Mouse (Mus musculus) heart, embryonic 12.5 days (tissue): ENCODE data around the gene Hapln1. TPM values are rescaled to one million over a fixed set of nuclear protein-coding genes. Genes with fewer than 3 reads are reported as not detected.

Experiments
- ATAC-seq: fragments of 200-750 bp; cut with Nextera tagmentation; 2 replicates; pipeline ENCODE4 v1.8.0; 2017; ENCODE audit warnings: moderate TSS enrichment, moderate library complexity; ENCODE audit not compliant: insufficient number of reproducible peaks, low FRiP score
- H3K27ac ChIP-seq: fragments of 300-500 bp; sonication (generic); 2 replicates; pipeline ENCODE4 v1.5.1; 2016; ENCODE audit warnings: mild to moderate bottlenecking, moderate library complexity; ENCODE audit not compliant: poor library complexity, severe bottlenecking
- H3K27me3 ChIP-seq: fragments of 300-500 bp; sonication (generic); replicated peaks from 2 replicates; pipeline ENCODE4 v1.6.1; 2016; ENCODE audit warnings: mild to moderate bottlenecking, moderate library complexity
- H3K36me3 ChIP-seq: fragments of 300-500 bp; sonication (generic); 2 replicates; pipeline ENCODE4 v1.6.1; 2016; ENCODE audit warnings: mild to moderate bottlenecking, moderate library complexity
- H3K4me1 ChIP-seq: fragments of 300-500 bp; sonication (generic); replicated peaks from 2 replicates; pipeline ENCODE4 v1.6.1; 2016; ENCODE audit warnings: mild to moderate bottlenecking
- H3K4me2 ChIP-seq: fragments of 300-500 bp; sonication (generic); 2 replicates; pipeline ENCODE4 v1.6.1; 2016; ENCODE audit warnings: mild to moderate bottlenecking, moderate library complexity
- H3K4me3 ChIP-seq: fragments of 300-500 bp; sonication (generic); 2 replicates; pipeline ENCODE4 v1.5.1; 2016; ENCODE audit warnings: mild to moderate bottlenecking
- H3K9ac ChIP-seq: fragments of 300-500 bp; sonication (generic); 2 replicates; pipeline ENCODE4 v1.6.1; 2016; ENCODE audit warnings: mild to moderate bottlenecking, moderate library complexity
- H3K9me3 ChIP-seq: fragments of 300-500 bp; sonication (generic); replicated peaks from 2 replicates; pipeline ENCODE4 v1.6.1; 2016; ENCODE audit warnings: mild to moderate bottlenecking, moderate library complexity
- WGBS: fragments of 180-500 bp; shearing (Covaris S2); methylation state at CpG from one replicate; pipeline ENCODE4 v1.1.7; 2016; 5-methylcytosine and 5-hydroxymethylcytosine counted together
- polyA plus RNA-seq: library from polyadenylated mRNA; unstranded; fragments of >200 nt; fragmentation: Nextera tagmentation; extraction: Ambion mirVana; gene quantifications from 2 replicates; pipeline ENCODE4 v1.2.1, GENCODE M21; 2016

Hapln1 gene
- polyA plus RNA-seq, 1 experiment from 2014 or later, result 43.8 TPM

DNA sequence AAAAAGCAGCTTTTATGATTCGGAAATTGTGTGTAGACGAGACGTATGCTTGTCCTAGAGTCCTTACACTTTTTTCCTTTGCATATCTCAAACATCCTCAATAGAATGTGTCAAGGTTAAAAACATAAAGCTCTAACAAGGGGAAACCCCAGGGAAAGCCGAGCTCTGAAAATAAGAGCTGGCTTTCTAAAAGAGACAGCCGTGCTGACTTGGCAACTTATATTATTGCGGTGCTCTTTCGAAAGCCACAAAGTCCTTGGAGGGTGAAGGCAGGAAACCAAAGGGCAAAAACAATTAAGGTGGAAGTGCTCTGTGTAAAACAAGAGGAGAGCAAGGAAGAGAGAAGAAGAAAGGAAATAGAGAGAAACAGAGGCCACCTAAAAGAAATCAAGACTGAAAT lies 60.9 kb downstream of the Hapln1 start:
- Histone ChIP-seq H3K27ac (no peak overlapping the region), H3K9ac (no peak overlapping the region), H3K4me3 (no peak overlapping the region), H3K27me3 (no peaks in the 10 kb centered on the region), H3K4me2 (no peak overlapping the region), H3K9me3 (no peaks in the 10 kb centered on the region), H3K36me3 (no peaks in the 10 kb centered on the region), H3K4me1 (no peaks in the 10 kb centered on the region)
- no peak for ATAC-seq
- 67% methylated on average over 7 of the region's 7 CpGs for WGBS

DNA sequence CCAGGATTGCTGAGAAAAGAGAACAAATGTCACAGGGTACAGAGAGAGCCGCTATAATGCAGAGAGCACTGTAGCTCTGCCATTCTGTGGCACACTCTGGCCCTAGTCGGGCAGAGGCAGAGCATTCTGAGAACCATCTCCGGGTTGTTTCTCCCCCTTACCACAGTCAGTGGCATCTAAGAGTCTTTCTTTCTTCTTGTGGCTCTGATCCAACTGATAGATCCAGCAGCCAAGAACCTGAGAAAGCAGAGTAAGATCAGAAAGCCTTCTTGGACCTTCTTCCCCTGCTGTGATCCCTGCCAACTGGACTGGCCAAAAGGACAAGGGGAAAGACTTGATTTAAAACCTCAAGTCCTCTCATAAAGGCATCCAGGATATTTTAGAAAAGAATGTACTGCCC lies 63.7 kb downstream of the Hapln1 start:
- H3K4me1 ChIP-seq, result no peaks in the 10 kb centered on the region
- H3K4me3 ChIP-seq, result no peak overlapping the region
- no peak overlapping the region for H3K27ac ChIP-seq
- no peaks in the 10 kb centered on the region for H3K36me3 ChIP-seq
- H3K27me3 ChIP-seq, result no peaks in the 10 kb centered on the region
- no peaks in the 10 kb centered on the region for H3K9me3 ChIP-seq
- no peak overlapping the region for H3K9ac ChIP-seq
- no peak for ATAC-seq
- WGBS, result 78% methylated on average over 3 of the region's 3 CpGs
- no peak overlapping the region for H3K4me2 ChIP-seq

DNA sequence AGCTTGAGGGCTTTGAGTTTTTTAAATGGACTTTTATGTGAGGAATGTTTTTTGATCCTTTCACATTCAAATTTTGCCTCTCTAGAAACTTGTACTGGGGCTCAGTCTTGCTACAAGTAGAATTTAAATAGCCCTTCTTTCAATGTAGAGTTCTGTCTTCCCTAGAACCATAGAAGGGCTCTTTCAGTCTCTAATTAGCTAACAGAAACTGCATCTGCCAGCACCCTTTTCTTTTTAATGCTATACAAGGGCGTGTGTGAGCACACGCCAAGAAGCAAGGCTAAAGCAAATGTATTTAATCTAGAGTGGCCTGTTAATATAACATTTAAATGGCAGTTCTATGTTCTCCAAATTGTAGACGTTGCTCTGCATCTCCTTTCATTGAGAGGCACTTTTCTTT lies 67.8 kb downstream of the Hapln1 start:
- no peak overlapping the region for H3K9ac ChIP-seq
- no peaks in the 10 kb centered on the region for H3K4me1 ChIP-seq
- ATAC-seq, result no peak
- no peak overlapping the region for H3K27ac ChIP-seq
- no peaks in the 10 kb centered on the region for H3K36me3 ChIP-seq
- no peaks in the 10 kb centered on the region for H3K9me3 ChIP-seq
- WGBS, result 79% methylated on average over 3 of the region's 3 CpGs
- no peak overlapping the region for H3K4me3 ChIP-seq
- H3K27me3 ChIP-seq, result no peaks in the 10 kb centered on the region
- H3K4me2 ChIP-seq, result no peak overlapping the region

DNA sequence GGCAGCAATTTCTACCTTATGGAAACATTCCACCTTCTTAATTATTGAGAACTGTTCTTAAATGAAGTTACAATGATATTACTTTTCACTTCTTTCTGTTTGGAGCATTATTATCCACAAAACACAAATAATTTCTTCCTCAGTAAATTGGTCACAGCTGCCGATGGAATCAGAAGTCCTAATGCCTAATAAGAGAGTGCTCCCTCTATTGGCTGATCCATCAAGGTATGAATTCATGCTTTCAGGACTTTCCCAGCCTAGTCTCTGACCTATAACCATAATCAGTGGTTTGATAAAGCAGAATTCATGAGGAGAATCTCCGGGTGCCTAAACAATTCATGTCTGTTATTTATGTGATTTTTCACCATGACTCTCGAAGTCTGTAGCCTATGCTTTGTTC lies 79.5 kb downstream of the Hapln1 start:
- Histone ChIP-seq H3K4me2 (no peak overlapping the region), H3K4me1 (no peaks in the 10 kb centered on the region), H3K27ac (no peak overlapping the region), H3K36me3 (no peaks in the 10 kb centered on the region; the same call in 1 of the 2 replicates), H3K27me3 (no peaks in the 10 kb centered on the region), H3K9me3 (no peaks in the 10 kb centered on the region), H3K9ac (no peak overlapping the region), H3K4me3 (no peak overlapping the region)
- WGBS, result 77% methylated on average over 3 of the region's 3 CpGs
- no peak for ATAC-seq

DNA sequence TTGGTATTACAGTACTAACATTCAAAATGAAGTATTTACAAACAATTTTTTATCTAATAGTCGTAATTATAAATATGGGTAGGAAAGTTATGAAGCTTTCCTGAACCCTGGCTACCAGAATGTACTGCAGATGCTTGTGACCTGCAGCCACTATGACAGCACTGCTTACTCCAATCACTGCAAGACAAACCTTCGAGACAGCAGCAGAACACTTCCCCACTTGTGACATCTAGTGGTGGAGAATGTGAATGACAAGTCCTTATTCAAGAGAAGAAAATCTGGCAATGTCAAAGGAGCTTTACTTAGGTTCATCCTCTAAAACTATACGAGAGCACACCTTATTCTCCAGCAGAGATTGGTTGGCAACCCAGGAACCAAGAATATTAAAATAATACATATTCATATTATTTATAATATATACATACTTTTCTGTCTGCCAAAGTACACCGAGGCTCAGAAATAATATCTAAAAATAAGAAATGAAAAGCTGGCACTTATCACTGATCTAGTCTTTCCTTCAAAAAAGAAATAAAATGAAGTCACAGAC lies 94.6 kb downstream of the Hapln1 start:
- 28% methylated on average over 4 of the region's 4 CpGs for WGBS
- Histone ChIP-seq H3K27ac (no peak overlapping the region), H3K27me3 (no peaks in the 10 kb centered on the region), H3K9ac (no peak overlapping the region), H3K4me1 (no peaks in the 10 kb centered on the region), H3K36me3 (no peaks in the 10 kb centered on the region), H3K4me3 (no peak overlapping the region), H3K9me3 (no peaks in the 10 kb centered on the region), H3K4me2 (no peak overlapping the region)
- ATAC-seq, result no peak

DNA sequence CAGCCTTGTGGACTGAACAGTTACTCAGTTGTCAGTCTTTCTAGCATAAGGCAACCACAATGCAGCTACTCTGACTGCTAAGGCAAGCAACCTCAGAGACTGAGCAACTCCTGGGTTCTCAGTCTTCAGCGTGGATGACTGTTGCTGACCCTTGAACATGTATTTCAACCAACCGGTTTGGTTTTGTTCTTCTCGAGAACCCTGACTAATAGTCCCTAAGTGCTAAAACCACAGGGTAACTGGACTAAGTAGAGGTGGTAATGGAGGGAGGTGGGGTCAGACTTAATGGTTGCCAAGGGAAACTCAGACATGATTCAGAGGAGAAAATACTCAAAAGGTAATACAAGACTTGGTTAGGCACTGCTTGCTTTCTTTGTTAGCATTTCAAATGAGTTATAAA lies 97.4 kb downstream of the Hapln1 start:
- no peak overlapping the region for H3K4me3 ChIP-seq
- WGBS, result 80% methylated on average over 3 of the region's 3 CpGs
- no peaks in the 10 kb centered on the region for H3K9me3 ChIP-seq
- no peaks in the 10 kb centered on the region for H3K4me1 ChIP-seq
- H3K27me3 ChIP-seq, result no peaks in the 10 kb centered on the region
- H3K4me2 ChIP-seq, result no peak overlapping the region
- ATAC-seq, result no peak
- H3K36me3 ChIP-seq, result no peaks in the 10 kb centered on the region
- H3K9ac ChIP-seq, result no peak overlapping the region
- H3K27ac ChIP-seq, result no peak overlapping the region

DNA sequence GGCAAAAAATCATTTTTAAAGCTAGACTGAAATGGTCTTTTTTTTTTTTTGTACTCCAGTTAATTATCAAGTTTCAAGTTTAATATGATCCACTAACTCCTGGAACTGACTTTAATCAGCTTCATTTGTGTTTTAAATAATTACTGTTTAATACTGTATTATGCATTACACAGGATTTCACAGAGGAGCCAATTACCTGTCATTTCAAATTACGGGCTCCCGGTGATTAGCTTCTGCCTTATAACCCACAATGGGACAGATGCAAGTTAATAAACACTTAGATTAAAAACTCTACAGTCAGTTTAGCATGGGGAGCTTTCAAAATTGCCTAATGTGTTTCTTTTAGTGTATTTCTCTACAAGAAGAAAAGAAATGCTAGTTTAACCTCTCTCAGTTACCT lies 106.0 kb downstream of the Hapln1 start:
- no peak for ATAC-seq
- 93% methylated on average over 2 of the region's 2 CpGs for WGBS

DNA sequence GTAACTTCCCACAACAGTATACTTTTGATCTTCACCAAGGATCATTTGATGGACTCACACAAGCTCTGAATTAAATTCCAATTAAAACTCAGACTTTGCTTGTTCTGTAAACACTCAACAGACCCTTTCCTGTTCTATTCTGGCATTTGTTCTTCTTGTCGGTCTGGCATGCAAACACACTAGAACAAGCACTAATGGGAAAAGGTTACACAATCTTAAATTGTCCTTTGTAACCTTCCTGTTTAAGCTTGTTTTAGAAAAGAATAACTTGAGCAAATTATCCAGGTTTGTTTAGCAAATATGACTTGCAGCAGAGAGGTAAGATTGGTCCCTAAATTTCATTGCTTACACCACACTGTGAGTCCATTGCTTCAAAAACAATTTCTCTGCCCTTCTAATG lies 113.2 kb downstream of the Hapln1 start:
- no peak overlapping the region for H3K4me2 ChIP-seq
- H3K9me3 ChIP-seq, result no peaks in the 10 kb centered on the region
- H3K4me3 ChIP-seq, result no peak overlapping the region
- H3K27ac ChIP-seq, result no peak overlapping the region
- 47% methylated on average over 1 of the region's 1 CpGs for WGBS
- H3K36me3 ChIP-seq, result peaks cover 22% of the 10 kb centered on the region
- ATAC-seq, result no peak
- no peaks in the 10 kb centered on the region for H3K27me3 ChIP-seq
- H3K4me1 ChIP-seq, result no peaks in the 10 kb centered on the region
- no peak overlapping the region for H3K9ac ChIP-seq

More for the DNA sequence above, 106.0 kb downstream of the Hapln1 start:
- H3K9me3 ChIP-seq, result no peaks in the 10 kb centered on the region
- no peaks in the 10 kb centered on the region for H3K27me3 ChIP-seq
- no peaks in the 10 kb centered on the region for H3K36me3 ChIP-seq
- no peak overlapping the region for H3K9ac ChIP-seq
- no peak overlapping the region for H3K4me2 ChIP-seq
- no peak overlapping the region for H3K4me3 ChIP-seq
- H3K4me1 ChIP-seq, result no peaks in the 10 kb centered on the region
- no peak overlapping the region for H3K27ac ChIP-seq

DNA sequence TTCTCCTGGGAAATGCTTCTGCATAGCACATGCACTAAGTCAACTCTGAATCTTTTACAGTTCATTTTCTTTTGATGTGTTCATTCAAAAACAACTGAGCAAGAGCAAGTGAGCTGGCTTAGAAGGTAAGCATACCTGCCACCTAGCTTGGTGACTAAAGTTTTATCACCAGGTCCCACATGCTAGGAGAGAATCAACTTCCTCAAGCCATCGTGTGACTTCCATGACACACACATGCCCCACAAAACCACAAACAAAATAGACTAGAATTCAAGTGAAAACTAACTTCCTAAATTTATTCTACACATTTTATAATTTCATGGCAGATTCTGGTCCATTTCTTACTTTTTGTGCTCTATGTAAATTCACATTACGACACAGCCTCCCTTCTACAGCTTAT lies 113.7 kb downstream of the Hapln1 start:
- peaks cover 22% of the 10 kb centered on the region for H3K36me3 ChIP-seq
- H3K9me3 ChIP-seq, result no peaks in the 10 kb centered on the region
- 77% methylated on average over 2 of the region's 2 CpGs for WGBS
- no peaks in the 10 kb centered on the region for H3K4me1 ChIP-seq
- H3K9ac ChIP-seq, result no peak overlapping the region
- ATAC-seq, result no peak
- H3K4me3 ChIP-seq, result no peak overlapping the region
- no peak overlapping the region for H3K4me2 ChIP-seq
- H3K27me3 ChIP-seq, result no peaks in the 10 kb centered on the region
- H3K27ac ChIP-seq, result no peak overlapping the region

DNA sequence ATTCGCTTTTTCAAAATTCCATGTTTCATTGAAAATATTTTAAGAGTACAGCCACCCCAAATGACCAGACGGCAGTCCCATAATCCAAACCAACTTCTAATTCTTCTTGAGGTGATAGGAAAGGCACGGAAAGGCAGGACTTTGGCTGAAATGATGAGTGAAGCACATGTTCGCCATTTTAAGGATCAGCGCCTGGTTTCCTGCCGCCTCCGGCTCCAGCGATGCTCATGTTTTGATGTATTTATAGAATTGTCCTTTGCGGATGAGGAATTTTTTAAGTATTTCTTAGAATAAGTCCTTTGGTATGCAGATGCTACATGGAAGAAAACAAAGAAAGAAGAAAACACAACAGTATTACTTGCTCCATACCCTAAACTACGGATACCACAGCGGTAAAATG lies 117.5 kb downstream of the Hapln1 start:
- H3K4me1 ChIP-seq, result no peaks in the 10 kb centered on the region
- peak overlapping the region; percentile 26; the same call in 1 of the 2 replicates for H3K4me2 ChIP-seq
- H3K9ac ChIP-seq, result no peak overlapping the region
- peaks cover 33% of the 10 kb centered on the region for H3K36me3 ChIP-seq
- 0 out of 2 replicates have a peak overlapping the region, but pooled peaks have one; percentile 38 for H3K27ac ChIP-seq
- WGBS, result 67% methylated on average over 11 of the region's 11 CpGs
- no peak for ATAC-seq
- H3K4me3 ChIP-seq, result no peak overlapping the region
- H3K27me3 ChIP-seq, result no peaks in the 10 kb centered on the region
- H3K9me3 ChIP-seq, result no peaks in the 10 kb centered on the region
